In the genomic region with DNA sequence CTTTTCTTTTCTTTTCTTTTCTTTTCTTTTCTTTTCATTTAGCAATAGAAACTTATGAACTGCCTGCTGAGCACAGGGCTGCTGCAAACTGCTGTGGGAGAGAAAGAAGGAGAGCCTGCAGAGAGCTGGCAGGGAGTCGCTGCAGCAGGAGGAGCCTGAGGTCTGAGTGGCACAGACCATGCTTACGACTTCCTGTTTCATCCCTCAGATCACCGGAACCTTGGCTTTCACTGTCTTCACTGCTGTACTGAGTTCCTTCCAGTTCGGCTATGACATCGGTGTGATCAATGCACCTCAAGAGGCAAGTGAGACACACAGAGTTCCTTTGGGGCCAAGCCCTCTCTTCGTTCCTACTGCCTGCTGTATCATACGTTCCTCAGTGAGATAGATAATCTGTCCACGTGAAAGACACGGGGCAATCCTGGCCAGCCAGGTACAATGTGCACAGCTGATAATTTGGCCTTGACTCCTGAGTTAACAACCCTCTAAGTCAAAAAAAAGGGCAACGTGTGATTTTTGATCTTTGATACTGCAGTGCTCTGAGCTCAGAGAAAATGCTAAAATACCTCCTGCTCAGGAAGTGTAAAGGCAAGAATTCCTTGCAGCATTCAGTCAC, we compare ENCODE assay signal across 1 mouse cellular context.
TF ChIP-seq lines count a peak whose summit lies in the region.

No protein-coding gene starts in this region.

TF ChIP-seq in MEL, 35 proteins besides CTCF, POLR2A, EP300 and RAD21 (continued from another document):
- TF ChIP-seq HCFC1 (IDR thresholded peaks at IDR 0.05; ENCODE audit: low read depth, low read length) (peak; percentile 62; the same call in 1 of the 2 replicates), CHD2 (IDR thresholded peaks at IDR 0.05; ENCODE audit: low read length) (no peak), JUND (IDR thresholded peaks at IDR 0.05; ENCODE audit: low read depth, low read length) (no peak), TAL1 (IDR thresholded peaks at IDR 0.05; ENCODE audit: low read length) (no peak), SIN3A (IDR thresholded peaks at IDR 0.05; ENCODE audit: low read length) (no peak), TCF12 (IDR thresholded peaks at IDR 0.05; ENCODE audit: low read depth, low read length) (no peak), KAT2A (conservative IDR thresholded peaks at IDR 0.05; ENCODE audit: low read depth, low read length) (no peak), NELFE (IDR thresholded peaks at IDR 0.05; ENCODE audit: low read depth, low read length) (peak; percentile 66), MAZ (IDR thresholded peaks at IDR 0.05; ENCODE audit: low read depth, low read length) (no peak), ZNF384 (IDR thresholded peaks at IDR 0.05; ENCODE audit: low read depth, low read length) (no peak), MXI1 (IDR thresholded peaks at IDR 0.05; ENCODE audit: low read depth, low read length) (peak; percentile 57; the same call in 1 of the 2 replicates), MYB (IDR thresholded peaks at IDR 0.05; ENCODE audit: low read depth, low read length) (no peak), GABPA (IDR thresholded peaks at IDR 0.05; ENCODE audit: low read depth, low read length) (no peak), MAX (IDR thresholded peaks at IDR 0.05; ENCODE audit: low read length) (peak; percentile 77; the same call in 1 of the 2 replicates), ELF1 (IDR thresholded peaks at IDR 0.05; ENCODE audit: low read depth, low read length) (peak; percentile 37; the same call in 1 of the 2 replicates), ETS1 (IDR thresholded peaks at IDR 0.05; ENCODE audit: low read depth, low read length) (0 out of 2 replicates have a peak, but pooled peaks have one; percentile 5), USF2 (IDR thresholded peaks at IDR 0.05; ENCODE audit: borderline replicate concordance in 1 of 2, insufficient read depth in 1 of 2, low read depth in 1 of 2, low read length in 2 of 2) (no peak), MYC (IDR thresholded peaks at IDR 0.05; ENCODE audit: low read depth, low read length) (peak; percentile 51; the same call in 1 of the 2 replicates), ZC3H11A (IDR thresholded peaks at IDR 0.05; ENCODE audit: low read depth, low read length) (no peak), ZKSCAN1 (IDR thresholded peaks at IDR 0.05; ENCODE audit: low read depth, low read length) (no peak), USF1 (IDR thresholded peaks at IDR 0.05; ENCODE audit: low read depth, low read length) (no peak)
